Mouse (Mus musculus) regulatory T cell (primary cell): ENCODE results near the gene Gm11037.

Experiments used
- in situ Hi-C: fragments of 300-600 bp; cut with MboI, MseI; formaldehyde crosslinking; loops from one replicate; pipeline ENCODE4 v1.15.1; 2025; ENCODE audit warnings: high pct_unique_total_duplicates

Gm11037 gene

GRCm38 (mm10) chr2:131148353-131149253, 15.3 kb downstream of the Gm11037 start:
- in situ Hi-C loops: no loop called here

GRCm38 (mm10) chr2:131149254-131149578, 15.9 kb downstream of the Gm11037 start:
- in situ Hi-C loops: no loop called here

- in situ Hi-C loops: no loop called here
Measured at GRCm38 (mm10) chr2:131152166-131152730, 19.0 kb downstream of the Gm11037 start.

GRCm38 (mm10) chr2:131154036-131154435, 20.7 kb downstream of the Gm11037 start:
- in situ Hi-C loops: no loop called here

- in situ Hi-C loops: no loop called here
Measured at GRCm38 (mm10) chr2:131156987-131157386, 23.7 kb downstream of the Gm11037 start.

GRCm38 (mm10) chr2:131159491-131159910, 26.2 kb downstream of the Gm11037 start:
- in situ Hi-C loops: no loop called here

GRCm38 (mm10) chr2:131159938-131160581, 26.8 kb downstream of the Gm11037 start, which contains the start of gene 1700037H04Rik:
Gene 1700037H04Rik (minus strand): TSS chr2:131160081.
- in situ Hi-C loops: no loop called here

GRCm38 (mm10) chr2:131160671-131161111, 27.4 kb downstream of the Gm11037 start:
- in situ Hi-C loops: no loop called here

GRCm38 (mm10) chr2:131163924-131164323, 30.6 kb downstream of the Gm11037 start:
- in situ Hi-C loops: no loop called here

- in situ Hi-C loops: no loop called here
Measured at GRCm38 (mm10) chr2:131166172-131166571, 32.9 kb downstream of the Gm11037 start.

GRCm38 (mm10) chr2:131167984-131168383, 34.7 kb downstream of the Gm11037 start:
- in situ Hi-C loops: no loop called here

- in situ Hi-C loops: no loop called here
Measured at GRCm38 (mm10) chr2:131168914-131169313, 35.6 kb downstream of the Gm11037 start.

- in situ Hi-C loops: loop anchor here (10.0 kb wide), 1 partner anchor 1074 kb away; the partner anchor contains the start of gene Tmem230
Measured at GRCm38 (mm10) chr2:131170936-131171335, 37.6 kb downstream of the Gm11037 start.

GRCm38 (mm10) chr2:131171401-131172104, 38.3 kb downstream of the Gm11037 start:
- in situ Hi-C loops: loop anchor here (10.0 kb wide), 1 partner anchor 1073 kb away; the partner anchor contains the start of gene Tmem230

GRCm38 (mm10) chr2:131172322-131172721, 39.0 kb downstream of the Gm11037 start:
- in situ Hi-C loops: loop anchor here (10.0 kb wide), 1 partner anchor 1072 kb away; the partner anchor contains the start of gene Tmem230

GRCm38 (mm10) chr2:131174700-131175099, 41.4 kb downstream of the Gm11037 start:
- in situ Hi-C loops: loop anchor here (10.0 to 25.0 kb wide), 2 partner anchors 1070 to 1987 kb away; partner anchors contain the start of genes Slc20a1 and Tmem230

- in situ Hi-C loops: loop anchor here (10.0 to 25.0 kb wide), 2 partner anchors 1069 to 1988 kb away; partner anchors contain the start of genes Slc20a1 and Tmem230
Measured at GRCm38 (mm10) chr2:131175286-131175944, 42.1 kb downstream of the Gm11037 start.

- in situ Hi-C loops: loop anchor here (10.0 to 25.0 kb wide), 2 partner anchors 1069 to 1989 kb away; partner anchors contain the start of genes Slc20a1 and Tmem230
Measured at GRCm38 (mm10) chr2:131175945-131176309, 42.6 kb downstream of the Gm11037 start.

- in situ Hi-C loops: loop anchor here (10.0 to 25.0 kb wide), 2 partner anchors 1068 to 1989 kb away; partner anchors contain the start of genes Slc20a1 and Tmem230
Measured at GRCm38 (mm10) chr2:131176491-131176890, 43.2 kb downstream of the Gm11037 start.

- in situ Hi-C loops: loop anchor here (10.0 to 25.0 kb wide), 2 partner anchors 1067 to 1991 kb away; partner anchors contain the start of genes Slc20a1 and Tmem230
Measured at GRCm38 (mm10) chr2:131177932-131178331, 44.6 kb downstream of the Gm11037 start.
